Mouse (Mus musculus) brown adipose tissue, adult 24 weeks (tissue): Measurements from ENCODE around the gene Gm7247. TPM values are rescaled to one million over a fixed set of nuclear protein-coding genes. Genes with fewer than 3 reads are reported as not detected.
A peak's percentile ranks its signal among the peaks of the same experiment; 100 is the strongest.
"Not testable (repeated sequence)": the region's sequence is repeated elsewhere in the genome, so short reads cannot be mapped to it uniquely, and the experiment has no call there.

Experiments used
- H3K27ac ChIP-seq: fragments of 200-500 bp; replicated peaks from 2 replicates; pipeline ENCODE4 v1.5.1; 2012; ENCODE audit warnings: low read depth, mild to moderate bottlenecking, low read length
- H3K4me1 ChIP-seq: fragments of 200-500 bp; 2 replicates; pipeline ENCODE4 v1.6.1; 2012; ENCODE audit warnings: low read length, mixed read lengths; ENCODE audit not compliant: control insufficient read depth, insufficient read depth, insufficient read length
- H3K4me3 ChIP-seq: fragments of 200-500 bp; 2 replicates; pipeline ENCODE4 v1.5.1; 2012; ENCODE audit warnings: low read depth, mild to moderate bottlenecking, low read length, moderate library complexity; ENCODE audit not compliant: insufficient read depth
- polyA plus RNA-seq: library from polyadenylated mRNA; stranded (reverse); fragments of >200 nt; gene quantifications from 2 replicates; pipeline ENCODE4 v1.2.4, GENCODE M21; 2012; ENCODE audit not compliant: missing spikeins, insufficient read depth, insufficient read length

The Gm7247 gene
- polyA plus RNA-seq, 1 experiment, result not detected

GRCm38 (mm10) chr14:51480278-51480677 is 118.7 kb downstream of the Gm7247 start:
- H3K4me3 ChIP-seq, H3K27ac ChIP-seq, H3K4me1 ChIP-seq: not testable (repeated sequence)

- not testable (repeated sequence) for H3K27ac ChIP-seq, H3K4me1 ChIP-seq
- peak overlapping the region; percentile 48 for H3K4me3 ChIP-seq
Observed at GRCm38 (mm10) chr14:51481332-51482015, 119.9 kb downstream of the Gm7247 start.

- no peak overlapping the region for H3K27ac ChIP-seq
- H3K4me1 ChIP-seq, result no peaks in the 10 kb centered on the region
- peak overlapping the region; percentile 48 for H3K4me3 ChIP-seq
Observed at GRCm38 (mm10) chr14:51482051-51482715, 120.6 kb downstream of the Gm7247 start.

- not testable (repeated sequence) for H3K27ac ChIP-seq, H3K4me1 ChIP-seq, H3K4me3 ChIP-seq
Observed at GRCm38 (mm10) chr14:51482971-51483381, 121.4 kb downstream of the Gm7247 start.

GRCm38 (mm10) chr14:51483671-51484070 is 122.1 kb downstream of the Gm7247 start:
- no peaks in the 10 kb centered on the region for H3K4me1 ChIP-seq
- no peak overlapping the region for H3K4me3 ChIP-seq
- H3K27ac ChIP-seq, result no peak overlapping the region

GRCm38 (mm10) chr14:51486111-51486510 is 124.6 kb downstream of the Gm7247 start:
- no peak overlapping the region for H3K4me3 ChIP-seq
- no peaks in the 10 kb centered on the region for H3K4me1 ChIP-seq
- no peak overlapping the region for H3K27ac ChIP-seq

- Histone ChIP-seq H3K4me3 (no peak overlapping the region), H3K27ac (no peak overlapping the region)
Observed at GRCm38 (mm10) chr14:51495781-51496180, 134.2 kb downstream of the Gm7247 start.

GRCm38 (mm10) chr14:51496955-51497354 is 135.4 kb downstream of the Gm7247 start:
- H3K4me3 ChIP-seq, result no peak overlapping the region
- H3K27ac ChIP-seq, result no peak overlapping the region
- no peaks in the 10 kb centered on the region for H3K4me1 ChIP-seq

More at GRCm38 (mm10) chr14:51495781-51496180, 134.2 kb downstream of the Gm7247 start:
- H3K4me1 ChIP-seq, result no peaks in the 10 kb centered on the region

GRCm38 (mm10) chr14:51497958-51498357 is 136.4 kb downstream of the Gm7247 start:
- no peaks in the 10 kb centered on the region for H3K4me1 ChIP-seq
- no peak overlapping the region for H3K4me3 ChIP-seq
- no peak overlapping the region for H3K27ac ChIP-seq

- Histone ChIP-seq H3K4me3 (no peak overlapping the region), H3K27ac (no peak overlapping the region), H3K4me1 (no peaks in the 10 kb centered on the region)
Observed at GRCm38 (mm10) chr14:51499707-51500275, 138.2 kb downstream of the Gm7247 start.

GRCm38 (mm10) chr14:51500461-51500860 is 138.9 kb downstream of the Gm7247 start:
- H3K4me3 ChIP-seq, result no peak overlapping the region
- no peaks in the 10 kb centered on the region for H3K4me1 ChIP-seq
- no peak overlapping the region for H3K27ac ChIP-seq

GRCm38 (mm10) chr14:51507416-51507815 is 145.9 kb downstream of the Gm7247 start:
- Histone ChIP-seq H3K4me1 (no peaks in the 10 kb centered on the region), H3K4me3 (no peak overlapping the region), H3K27ac (no peak overlapping the region)

- Histone ChIP-seq H3K4me1 (no peaks in the 10 kb centered on the region), H3K27ac (no peak within 1 kb of the TSS), H3K4me3 (no peak within 1 kb of the TSS)
Observed at GRCm38 (mm10) chr14:51552490-51552889, 190.9 kb downstream of the Gm7247 start, which contains the start of gene Gm5622. TSS of gene Gm5622 (plus strand) at chr14:51552790.

GRCm38 (mm10) chr14:51573963-51574362 is 212.4 kb downstream of the Gm7247 start, which contains the start of gene Gm17175:
TSS of gene Gm17175 (minus strand) at chr14:51574063.
- not testable (repeated sequence) for H3K4me1 ChIP-seq, H3K4me3 ChIP-seq, H3K27ac ChIP-seq

- H3K27ac ChIP-seq, H3K4me1 ChIP-seq, H3K4me3 ChIP-seq: not testable (repeated sequence)
Observed at GRCm38 (mm10) chr14:51592039-51592438, 230.5 kb downstream of the Gm7247 start, which contains the start of gene Gm17174. TSS of gene Gm17174 (minus strand) at chr14:51592139.
